Mouse (Mus musculus): Measurements from ENCODE around the gene Slc4a4.

Slc4a4 gene

GRCm38 (mm10) chr5:88917221-88917620 lies 30.6 kb downstream of the Slc4a4 start:
- no peak for DNase-seq

- DNase-seq: no peak
Observed at GRCm38 (mm10) chr5:88917630-88918029, 31.0 kb downstream of the Slc4a4 start.

- DNase-seq: no peak
Observed at GRCm38 (mm10) chr5:88918538-88918937, 31.9 kb downstream of the Slc4a4 start.

GRCm38 (mm10) chr5:88925576-88925975 lies 39.0 kb downstream of the Slc4a4 start:
- no peak for DNase-seq

- peak; percentile 65 for DNase-seq
Observed at GRCm38 (mm10) chr5:88928201-88928916, 41.7 kb downstream of the Slc4a4 start.

- peak; percentile 95 for DNase-seq
Observed at GRCm38 (mm10) chr5:88929392-88930094, 42.9 kb downstream of the Slc4a4 start.

GRCm38 (mm10) chr5:88930129-88930528 lies 43.5 kb downstream of the Slc4a4 start:
- no peak for DNase-seq

- DNase-seq: no peak
Observed at GRCm38 (mm10) chr5:88930611-88931010, 44.0 kb downstream of the Slc4a4 start.

- DNase-seq: no peak
Observed at GRCm38 (mm10) chr5:88931176-88931575, 44.6 kb downstream of the Slc4a4 start.

- peak; percentile 13 for DNase-seq
Observed at GRCm38 (mm10) chr5:88933454-88933853, 46.8 kb downstream of the Slc4a4 start.

GRCm38 (mm10) chr5:88933946-88934345 lies 47.3 kb downstream of the Slc4a4 start:
- DNase-seq: no peak

- DNase-seq: peak; percentile 19
Observed at GRCm38 (mm10) chr5:88938208-88938607, 51.6 kb downstream of the Slc4a4 start.

- DNase-seq: peak; percentile 13
Observed at GRCm38 (mm10) chr5:88939151-88939550, 52.5 kb downstream of the Slc4a4 start.

GRCm38 (mm10) chr5:88939782-88940181 lies 53.2 kb downstream of the Slc4a4 start:
- DNase-seq: no peak

GRCm38 (mm10) chr5:88941905-88942304 lies 55.3 kb downstream of the Slc4a4 start:
- DNase-seq: no peak

- DNase-seq: no peak
Observed at GRCm38 (mm10) chr5:88945661-88946339, 59.2 kb downstream of the Slc4a4 start.

- DNase-seq: peak; percentile 44
Observed at GRCm38 (mm10) chr5:88950337-88950736, 63.7 kb downstream of the Slc4a4 start.

- no peak for DNase-seq
Observed at GRCm38 (mm10) chr5:88952757-88953577, 66.3 kb downstream of the Slc4a4 start.

GRCm38 (mm10) chr5:88957735-88958134 lies 71.1 kb downstream of the Slc4a4 start:
- DNase-seq: no peak

- no peak for DNase-seq
Observed at GRCm38 (mm10) chr5:88958966-88959365, 72.3 kb downstream of the Slc4a4 start.

GRCm38 (mm10) chr5:88959412-88959811 lies 72.8 kb downstream of the Slc4a4 start:
- DNase-seq: no peak

- no peak for DNase-seq
Observed at GRCm38 (mm10) chr5:88960342-88961105, 73.9 kb downstream of the Slc4a4 start.

All from lung, postnatal 36 days (tissue).